Mouse (Mus musculus) heart, embryonic 10.5 days (tissue): ENCODE measurements at regions not wholly inside any gene's neighbourhood (a gene's known extent, or its start where the extent isn't known, plus 50 kb on each side); places are given as distances from the start of the nearest gene placed in this dataset.

Experiments
- DNase-seq: peaks from one replicate; pipeline ENCODE4 v3.0.0-alpha.2; 2017; ENCODE audit warnings: low spot score
- H3K27ac ChIP-seq: fragments of 300-500 bp; sonication (generic); 2 replicates; pipeline ENCODE4 v1.5.1; 2016; ENCODE audit warnings: mild to moderate bottlenecking
- H3K27me3 ChIP-seq: fragments of 300-500 bp; sonication (generic); 2 replicates; pipeline ENCODE4 v1.6.1; 2016; ENCODE audit warnings: mild to moderate bottlenecking; ENCODE audit not compliant: poor library complexity, insufficient read depth, severe bottlenecking
- H3K36me3 ChIP-seq: fragments of 300-500 bp; sonication (generic); 2 replicates; pipeline ENCODE4 v1.6.1; 2016; ENCODE audit warnings: mild to moderate bottlenecking, moderate library complexity
- H3K4me1 ChIP-seq: fragments of 300-500 bp; sonication (generic); 2 replicates; pipeline ENCODE4 v1.6.1; 2016; ENCODE audit warnings: mild to moderate bottlenecking
- H3K4me3 ChIP-seq: fragments of 300-500 bp; sonication (generic); 2 replicates; pipeline ENCODE4 v1.5.1; 2016; ENCODE audit warnings: mild to moderate bottlenecking, moderate library complexity
- H3K9me3 ChIP-seq: fragments of 300-500 bp; sonication (generic); 2 replicates; pipeline ENCODE4 v1.6.1; 2016; ENCODE audit warnings: mild to moderate bottlenecking, moderate library complexity
- WGBS: fragments of 180-500 bp; shearing (Covaris S2); methylation state at CpG from one replicate; pipeline ENCODE4 v1.1.7; 2016; 5-methylcytosine and 5-hydroxymethylcytosine counted together

- peaks cover 15% of the 10 kb centered on the region for H3K4me1 ChIP-seq
- WGBS, result 81% methylated on average over 8 of the region's 8 CpGs
- no peak for DNase-seq
- H3K27ac ChIP-seq, result no peak overlapping the region
- no peaks in the 10 kb centered on the region for H3K9me3 ChIP-seq
- no peak overlapping the region for H3K4me3 ChIP-seq
- peaks cover 23% of the 10 kb centered on the region; the same call in 1 of the 2 replicates for H3K27me3 ChIP-seq
- no peaks in the 10 kb centered on the region for H3K36me3 ChIP-seq
These were observed 159.4 kb downstream of the Pten start for GRCm38 (mm10) chr19:32916507-32917280.

- Histone ChIP-seq H3K4me3 (no peak overlapping the region), H3K4me1 (no peaks in the 10 kb centered on the region), H3K36me3 (no peaks in the 10 kb centered on the region), H3K9me3 (no peaks in the 10 kb centered on the region), H3K27ac (no peak overlapping the region), H3K27me3 (peaks cover 15% of the 10 kb centered on the region; the same call in 1 of the 2 replicates)
- DNase-seq, result no peak
- 79% methylated on average over 3 of the region's 3 CpGs for WGBS
These were observed 163.7 kb downstream of the Pten start for GRCm38 (mm10) chr19:32921021-32921420.

DNA sequence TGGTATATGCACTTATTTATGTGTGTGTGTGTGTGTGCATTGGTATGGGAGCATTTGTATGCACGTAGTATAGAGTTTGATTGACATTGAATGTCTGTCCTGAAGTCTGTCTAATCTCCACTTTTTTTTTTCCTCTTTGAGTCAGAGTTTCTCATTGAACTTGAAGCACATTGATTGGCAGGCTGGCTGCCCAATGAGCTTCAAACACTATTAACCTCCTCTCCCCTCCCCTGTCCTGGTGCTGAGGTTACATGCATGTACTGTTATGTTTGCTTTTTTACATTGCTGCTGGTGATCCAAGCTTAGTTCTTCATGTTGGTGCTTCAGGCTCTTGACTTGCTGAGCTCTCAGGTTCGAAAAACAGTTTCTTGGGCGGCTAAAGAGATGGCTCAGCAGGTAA lies 166.6 kb downstream of the Pten start:
- no peaks in the 10 kb centered on the region for H3K36me3 ChIP-seq
- H3K27me3 ChIP-seq, result no peaks in the 10 kb centered on the region
- no peak overlapping the region for H3K27ac ChIP-seq
- 79% methylated on average over 3 of the region's 3 CpGs for WGBS
- H3K4me3 ChIP-seq, result no peak overlapping the region
- no peaks in the 10 kb centered on the region for H3K4me1 ChIP-seq
- no peak for DNase-seq
- no peaks in the 10 kb centered on the region for H3K9me3 ChIP-seq

DNA sequence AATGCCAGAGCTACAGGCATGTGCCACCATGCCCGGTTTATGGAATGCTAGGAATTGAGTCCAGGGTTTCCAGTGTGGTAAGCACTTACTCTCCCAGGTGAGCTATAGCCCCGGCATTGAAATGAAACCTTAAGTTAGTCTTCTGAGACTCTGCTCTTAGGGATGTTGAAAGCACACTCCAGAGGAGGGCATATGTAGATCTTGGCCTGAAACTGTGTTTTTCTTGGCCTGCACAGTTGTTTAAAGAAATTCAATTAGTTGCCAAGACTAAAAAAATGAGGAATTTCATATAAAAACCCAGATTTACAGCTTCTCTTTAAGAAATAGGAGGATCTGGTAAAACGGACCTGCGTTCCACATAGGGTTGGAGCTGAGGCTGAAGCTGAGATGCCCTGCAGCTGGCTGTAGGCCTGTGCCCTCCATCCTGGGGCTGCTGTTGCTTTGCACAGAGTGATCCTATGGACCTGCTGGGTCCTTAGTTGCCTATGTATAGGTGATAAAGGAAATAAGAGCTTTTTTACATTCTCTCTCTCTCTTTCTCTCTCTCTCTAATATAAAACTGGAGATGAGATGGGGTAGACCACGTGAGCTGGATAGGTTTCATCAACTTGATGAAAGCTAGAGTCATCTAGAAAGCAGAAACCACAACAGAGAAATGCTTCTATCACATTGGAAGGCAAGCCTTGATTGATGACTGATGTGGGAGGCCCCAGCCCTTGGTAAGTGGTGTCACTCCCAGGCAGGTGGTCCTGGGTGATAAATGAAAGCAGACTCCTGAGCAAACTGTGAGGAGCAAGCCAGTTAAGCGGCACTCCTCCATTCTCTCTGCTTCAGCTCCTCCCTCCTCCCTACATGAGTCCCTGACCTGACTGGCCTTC lies 168.6 kb downstream of the Pten start:
- H3K27ac ChIP-seq, result no peak overlapping the region
- no peaks in the 10 kb centered on the region for H3K9me3 ChIP-seq
- no peaks in the 10 kb centered on the region for H3K4me1 ChIP-seq
- DNase-seq, result no peak
- H3K36me3 ChIP-seq, result no peaks in the 10 kb centered on the region
- WGBS, result 66% methylated on average over 6 of the region's 6 CpGs
- no peak overlapping the region for H3K4me3 ChIP-seq
- no peaks in the 10 kb centered on the region for H3K27me3 ChIP-seq

DNA sequence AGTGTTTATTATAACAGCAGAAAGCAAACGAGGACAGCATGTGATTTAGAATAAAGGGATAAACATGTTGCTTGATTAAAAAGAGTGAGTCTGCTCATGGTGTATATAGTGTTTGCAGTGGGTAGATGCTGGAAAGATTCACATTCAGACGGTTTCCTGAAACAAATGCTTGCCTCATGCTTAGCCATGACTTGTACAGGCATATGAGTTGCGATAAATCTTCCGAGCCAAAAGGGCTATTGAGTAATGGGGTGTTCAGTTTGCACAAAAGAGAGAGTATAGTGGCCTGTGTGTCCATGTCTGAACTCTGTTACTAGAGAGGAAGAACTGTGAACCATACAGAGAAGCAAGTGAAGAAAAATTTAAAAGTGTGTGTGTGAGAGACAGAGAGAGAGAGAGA lies 169.3 kb downstream of the Pten start:
- WGBS, result 86% methylated on average over 4 of the region's 4 CpGs
- no peak overlapping the region for H3K4me3 ChIP-seq
- H3K27me3 ChIP-seq, result no peaks in the 10 kb centered on the region
- H3K9me3 ChIP-seq, result no peaks in the 10 kb centered on the region
- no peaks in the 10 kb centered on the region for H3K4me1 ChIP-seq
- no peak for DNase-seq
- no peak overlapping the region for H3K27ac ChIP-seq
- no peaks in the 10 kb centered on the region for H3K36me3 ChIP-seq

- Histone ChIP-seq H3K36me3 (no peaks in the 10 kb centered on the region), H3K27ac (no peak overlapping the region), H3K27me3 (no peaks in the 10 kb centered on the region), H3K4me1 (no peaks in the 10 kb centered on the region), H3K9me3 (no peaks in the 10 kb centered on the region), H3K4me3 (no peak overlapping the region)
- no peak for DNase-seq
- WGBS, result 82% methylated on average over 5 of the region's 5 CpGs
These were observed 176.4 kb downstream of the Pten start for GRCm38 (mm10) chr19:32933676-32934075.

DNA sequence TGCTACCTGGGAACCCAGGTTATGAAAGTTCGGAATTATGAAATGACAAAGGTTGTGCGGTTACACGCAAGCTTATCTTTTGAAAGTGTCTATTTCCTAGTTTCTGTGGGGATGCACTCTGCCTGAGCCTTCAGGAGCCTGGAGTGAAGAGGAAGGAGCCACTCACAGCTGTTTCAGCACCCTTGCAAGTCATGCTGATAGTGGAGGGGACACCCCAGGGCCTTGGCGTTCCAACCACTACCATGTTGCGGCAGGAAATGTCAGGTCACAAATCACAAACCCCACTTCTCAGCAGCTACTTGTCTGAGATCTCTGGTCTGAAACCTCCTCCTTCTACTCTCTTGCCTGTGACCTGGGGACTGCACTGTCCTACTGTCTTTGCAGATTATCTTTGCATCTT lies 178.3 kb downstream of the Pten start:
- Histone ChIP-seq H3K9me3 (no peaks in the 10 kb centered on the region), H3K36me3 (no peaks in the 10 kb centered on the region), H3K4me1 (no peaks in the 10 kb centered on the region), H3K27me3 (no peaks in the 10 kb centered on the region), H3K4me3 (no peak overlapping the region), H3K27ac (no peak overlapping the region)
- DNase-seq, result no peak
- WGBS, result 79% methylated on average over 5 of the region's 5 CpGs

- DNase-seq, result no peak
- 78% methylated on average over 6 of the region's 6 CpGs for WGBS
- Histone ChIP-seq H3K27me3 (no peaks in the 10 kb centered on the region), H3K36me3 (no peaks in the 10 kb centered on the region), H3K4me3 (no peak overlapping the region), H3K9me3 (no peaks in the 10 kb centered on the region), H3K4me1 (no peaks in the 10 kb centered on the region), H3K27ac (no peak overlapping the region)
These were observed 180.3 kb downstream of the Pten start for GRCm38 (mm10) chr19:32937591-32937990.

- no peaks in the 10 kb centered on the region for H3K36me3 ChIP-seq
- no peaks in the 10 kb centered on the region for H3K4me1 ChIP-seq
- 83% methylated on average over 5 of the region's 5 CpGs for WGBS
- no peak overlapping the region for H3K27ac ChIP-seq
- no peaks in the 10 kb centered on the region for H3K9me3 ChIP-seq
- no peak for DNase-seq
- no peaks in the 10 kb centered on the region for H3K27me3 ChIP-seq
- H3K4me3 ChIP-seq, result no peak overlapping the region
These were observed 182.4 kb downstream of the Pten start for GRCm38 (mm10) chr19:32939692-32940091.

DNA sequence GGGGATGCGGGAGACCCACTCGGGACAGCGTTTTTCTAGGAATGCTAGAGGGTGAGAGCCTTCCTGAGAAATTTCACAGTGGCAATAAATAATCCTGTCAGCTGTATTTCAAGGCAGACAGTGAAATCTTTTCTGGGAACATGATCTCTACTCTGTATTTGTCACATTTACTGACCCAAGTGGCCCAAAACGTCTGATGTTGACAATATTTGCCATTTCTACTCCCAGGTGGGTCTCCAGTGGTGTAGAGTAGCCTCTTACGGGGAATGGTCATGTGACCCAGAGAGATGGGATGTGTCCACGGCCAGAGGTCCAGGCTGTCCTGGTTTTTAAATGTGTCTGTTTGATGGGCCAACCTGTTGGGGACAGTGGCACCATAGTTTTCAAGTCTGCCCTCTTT lies 183.5 kb downstream of the Pten start:
- Histone ChIP-seq H3K27me3 (no peaks in the 10 kb centered on the region), H3K4me1 (no peaks in the 10 kb centered on the region), H3K27ac (no peak overlapping the region)

DNA sequence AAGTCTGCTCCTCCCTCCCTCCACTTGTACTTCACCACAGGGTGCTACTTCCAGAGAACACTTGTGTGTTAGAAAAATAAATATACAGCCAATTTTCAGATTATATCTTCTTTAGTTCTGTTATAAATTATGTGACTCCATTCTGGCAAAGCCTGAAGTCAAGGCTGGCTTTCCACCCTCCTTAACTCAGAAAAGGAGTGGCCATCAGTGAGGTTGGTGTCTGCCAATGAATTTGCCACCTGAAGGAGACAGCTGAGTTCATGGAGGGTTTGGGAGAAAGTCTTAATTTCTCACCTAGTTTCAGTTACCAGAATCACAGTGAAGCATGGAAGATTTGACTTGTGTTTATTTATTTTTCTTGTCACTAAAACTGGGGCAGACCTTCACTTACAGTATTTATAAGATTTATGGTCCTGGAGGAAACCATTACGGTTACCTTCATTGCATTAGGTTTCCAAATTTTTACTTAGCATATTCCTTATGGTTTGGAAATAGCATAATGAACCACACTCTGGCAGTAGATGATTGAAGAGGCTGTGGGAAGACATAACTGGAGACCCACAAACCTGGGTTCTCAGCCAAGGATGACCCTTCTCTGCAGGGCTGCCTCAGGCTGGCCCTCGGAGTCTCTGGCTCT lies 186.4 kb downstream of the Pten start:
- WGBS, result 88% methylated on average over 2 of the region's 2 CpGs

More for the DNA sequence above, 183.5 kb downstream of the Pten start:
- no peaks in the 10 kb centered on the region for H3K9me3 ChIP-seq
- H3K36me3 ChIP-seq, result no peaks in the 10 kb centered on the region
- 75% methylated on average over 6 of the region's 6 CpGs for WGBS
- no peak overlapping the region for H3K4me3 ChIP-seq
- no peak for DNase-seq

GRCm38 (mm10) chr19:32947081-32947855 lies 190.0 kb downstream of the Pten start:
- H3K27me3 ChIP-seq, result no peaks in the 10 kb centered on the region
- no peak overlapping the region for H3K4me3 ChIP-seq
- DNase-seq, result peak; percentile 52
- no peak overlapping the region for H3K27ac ChIP-seq
- H3K9me3 ChIP-seq, result no peaks in the 10 kb centered on the region
- H3K4me1 ChIP-seq, result no peaks in the 10 kb centered on the region
- 71% methylated on average over 12 of the region's 12 CpGs for WGBS
- H3K36me3 ChIP-seq, result no peaks in the 10 kb centered on the region

More for the DNA sequence above, 186.4 kb downstream of the Pten start:
- Histone ChIP-seq H3K4me3 (no peak overlapping the region), H3K9me3 (no peaks in the 10 kb centered on the region), H3K36me3 (no peaks in the 10 kb centered on the region), H3K27ac (no peak overlapping the region), H3K27me3 (no peaks in the 10 kb centered on the region), H3K4me1 (no peaks in the 10 kb centered on the region)
- DNase-seq, result no peak
